Mouse (Mus musculus): ENCODE measurements around the gene Nek10. TPM values are rescaled to one million over a fixed set of nuclear protein-coding genes. Genes with fewer than 3 reads are reported as not detected.
"Not testable (repeated sequence)": the region's sequence is repeated elsewhere in the genome, so short reads cannot be mapped to it uniquely, and the experiment has no call there.

Gene Nek10
- polyA plus RNA-seq, 1 experiment from 2014 or later: 0.03 TPM

- Histone ChIP-seq H3K4me3 (no peak overlapping the region), H3K27ac (no peak overlapping the region), H3K4me2 (no peak overlapping the region), H3K9me3 (replicated peaks) (no peaks in the 10 kb centered on the region), H3K27me3 (no peaks in the 10 kb centered on the region), H3K9ac (no peak overlapping the region), H3K4me1 (replicated peaks) (no peaks in the 10 kb centered on the region), H3K36me3 (no peaks in the 10 kb centered on the region)
- 62% methylated on average over 4 of the region's 4 CpGs for WGBS
- ATAC-seq (replicated peaks; ENCODE audit: insufficient number of reproducible peaks, insufficient read depth, low FRiP score, low read depth): no peak
Observed at GRCm38 (mm10) chr14:15011408-15011807, 208.2 kb downstream of the Nek10 start.

- Histone ChIP-seq H3K9me3 (replicated peaks) (no peaks in the 10 kb centered on the region), H3K4me1 (replicated peaks) (no peaks in the 10 kb centered on the region), H3K4me3 (no peak overlapping the region), H3K9ac (no peak overlapping the region), H3K36me3 (no peaks in the 10 kb centered on the region), H3K27ac (no peak overlapping the region), H3K4me2 (no peak overlapping the region), H3K27me3 (no peaks in the 10 kb centered on the region)
- WGBS: 83% methylated on average over 2 of the region's 2 CpGs
- no peak for ATAC-seq (replicated peaks; ENCODE audit: insufficient number of reproducible peaks, insufficient read depth, low FRiP score, low read depth)
Observed at GRCm38 (mm10) chr14:15014799-15015198, 211.6 kb downstream of the Nek10 start.

DNA sequence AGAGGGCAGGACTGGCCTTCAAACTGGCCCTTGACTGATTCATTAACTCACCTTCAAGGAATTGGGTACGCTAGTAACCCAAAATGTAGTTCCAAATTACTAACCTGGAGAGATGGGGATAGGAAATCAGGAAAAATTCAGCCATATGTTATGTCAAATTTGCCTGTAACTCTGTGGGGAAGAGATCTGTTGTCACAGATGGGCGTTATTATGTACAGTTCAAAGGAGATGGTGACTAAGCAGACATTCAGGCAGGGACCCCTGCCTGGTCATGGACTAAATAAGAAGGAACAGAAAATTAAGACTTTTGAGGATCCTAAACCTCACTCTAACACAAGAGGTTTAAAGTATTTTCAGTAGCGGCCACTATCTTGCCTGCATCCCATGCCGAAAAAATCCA lies 227.4 kb downstream of the Nek10 start:
- not testable (repeated sequence) for ATAC-seq (replicated peaks; ENCODE audit: insufficient number of reproducible peaks, insufficient read depth, low FRiP score, low read depth); H3K27ac ChIP-seq; H3K4me1 ChIP-seq (replicated peaks); H3K4me2 ChIP-seq; H3K36me3 ChIP-seq; H3K27me3 ChIP-seq; H3K9me3 ChIP-seq (replicated peaks); H3K9ac ChIP-seq; H3K4me3 ChIP-seq
- 90% methylated on average over 4 of the region's 4 CpGs for WGBS

GRCm38 (mm10) chr14:15034638-15035037 lies 231.4 kb downstream of the Nek10 start:
- not testable (repeated sequence) for H3K4me2 ChIP-seq; H3K27ac ChIP-seq; ATAC-seq (replicated peaks; ENCODE audit: insufficient number of reproducible peaks, insufficient read depth, low FRiP score, low read depth); H3K4me1 ChIP-seq (replicated peaks); H3K9ac ChIP-seq; H3K27me3 ChIP-seq; H3K4me3 ChIP-seq; H3K9me3 ChIP-seq (replicated peaks); H3K36me3 ChIP-seq
- 87% methylated on average over 8 of the region's 8 CpGs for WGBS

DNA sequence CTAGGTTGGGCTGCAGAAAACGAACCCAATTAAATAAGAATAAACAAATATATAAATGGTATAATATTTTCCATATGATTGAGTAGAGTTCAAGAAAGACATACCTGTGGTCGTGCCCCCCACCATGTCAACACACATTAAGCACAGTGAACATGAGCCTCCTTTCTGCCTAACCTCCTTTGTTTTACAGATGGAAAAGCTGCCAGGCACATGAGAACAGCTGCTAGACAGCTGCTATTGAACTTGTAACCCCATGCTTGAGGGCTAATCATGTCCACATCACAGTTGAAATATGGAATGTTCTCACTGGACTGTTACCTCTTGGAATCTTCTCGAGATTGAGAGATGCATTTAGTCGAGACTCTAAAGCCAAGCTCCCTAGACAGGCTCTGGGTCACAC lies 245.0 kb downstream of the Nek10 start:
- no peak overlapping the region for H3K27ac ChIP-seq
- H3K4me3 ChIP-seq: no peak overlapping the region
- H3K36me3 ChIP-seq: no peaks in the 10 kb centered on the region
- no peak overlapping the region for H3K4me2 ChIP-seq
- no peak overlapping the region for H3K9ac ChIP-seq
- 62% methylated on average over 4 of the region's 4 CpGs for WGBS
- no peak for ATAC-seq (replicated peaks; ENCODE audit: insufficient number of reproducible peaks, insufficient read depth, low FRiP score, low read depth)
- H3K4me1 ChIP-seq (replicated peaks): no peaks in the 10 kb centered on the region
- H3K9me3 ChIP-seq (replicated peaks): no peaks in the 10 kb centered on the region
- no peaks in the 10 kb centered on the region for H3K27me3 ChIP-seq

- H3K9ac ChIP-seq: no peak overlapping the region
- no peak overlapping the region for H3K4me3 ChIP-seq
- H3K9me3 ChIP-seq (replicated peaks): no peaks in the 10 kb centered on the region
- no peak for ATAC-seq (replicated peaks; ENCODE audit: insufficient number of reproducible peaks, insufficient read depth, low FRiP score, low read depth)
- H3K27ac ChIP-seq: no peak overlapping the region
- whole genome bisulfite sequencing: 63% methylated on average over 2 of the region's 2 CpGs
- H3K27me3 ChIP-seq: no peaks in the 10 kb centered on the region
- no peak overlapping the region for H3K4me2 ChIP-seq
- H3K4me1 ChIP-seq (replicated peaks): no peaks in the 10 kb centered on the region; the same call in 1 of the 2 replicates
- no peaks in the 10 kb centered on the region for H3K36me3 ChIP-seq
Observed at GRCm38 (mm10) chr14:15061496-15061895, 258.3 kb downstream of the Nek10 start.

Other genes with a start within 250 kb of the Nek10 start
- 9.9 and 12.6 TPM in 2 replicates for gene Slc4a7, start 101.1 kb upstream of the Nek10 start, polyA plus RNA-seq (2015; fragmentation: Nextera tagmentation; extraction: Ambion mirVana)